Mouse (Mus musculus) urinary bladder, postnatal 14 days (tissue): ENCODE measurements around the gene Btbd35f29.
"Not testable (repeated sequence)": the region's sequence is repeated elsewhere in the genome, so short reads cannot be mapped to it uniquely, and the experiment has no call there.

ENCODE experiments used
- DNase-seq: peaks from one replicate; pipeline ENCODE4 v3.0.0; 2021; ENCODE audit warnings: low spot score

The Btbd35f29 gene

DNA sequence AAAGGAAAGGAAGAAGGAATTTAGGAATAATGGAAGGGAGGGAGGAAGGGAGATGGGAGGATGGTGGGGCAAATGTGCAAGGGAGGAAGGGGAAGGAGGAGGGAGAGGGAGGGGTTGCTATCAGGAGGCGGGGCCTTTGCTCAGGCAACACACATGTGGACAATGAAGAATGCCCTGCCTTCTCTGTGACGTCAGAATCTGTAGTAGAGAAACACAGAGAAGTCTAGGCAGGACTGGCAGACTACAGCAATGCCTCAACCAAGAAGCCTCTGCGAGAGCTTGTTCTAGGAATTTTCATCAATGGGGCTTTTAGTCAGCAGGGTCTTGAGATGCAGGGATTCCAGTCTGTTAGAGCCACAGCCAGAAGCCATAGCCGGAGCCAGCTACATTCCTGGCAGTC lies at the start of gene Btbd35f29:
TSS of gene Btbd35f29 (plus strand) at position 301 of the 400 bp plus-strand sequence.
- not testable (repeated sequence) for DNase-seq

GRCm38 (mm10) chrX:31141416-31141815 lies 23.9 kb downstream of the Btbd35f29 start:
- DNase-seq: not testable (repeated sequence)

- not testable (repeated sequence) for DNase-seq
These were observed 27.7 kb downstream of the Btbd35f29 start for GRCm38 (mm10) chrX:31145144-31145543.

DNA sequence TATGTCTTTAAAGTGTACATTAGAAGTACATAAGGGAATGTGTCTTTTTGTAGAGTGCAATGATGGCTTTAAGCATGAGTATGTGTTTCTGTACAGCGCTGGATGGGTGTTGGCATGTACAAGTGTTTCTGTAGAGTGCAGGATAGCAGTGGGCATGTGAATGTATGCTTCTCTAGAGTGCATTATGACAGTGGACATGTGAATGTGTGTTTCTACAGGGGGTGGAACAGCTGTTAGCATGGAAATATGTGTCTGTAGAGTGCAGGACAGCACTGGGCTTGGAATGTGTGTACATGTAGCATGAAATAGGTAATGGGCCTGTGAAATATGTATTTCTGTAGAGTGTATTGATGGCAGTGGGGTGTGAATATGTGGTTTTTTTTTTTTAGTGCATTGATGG lies 28.4 kb downstream of the Btbd35f29 start:
- DNase-seq: not testable (repeated sequence)

- DNase-seq: not testable (repeated sequence)
These were observed 41.1 kb downstream of the Btbd35f29 start for GRCm38 (mm10) chrX:31158534-31159085.

DNA sequence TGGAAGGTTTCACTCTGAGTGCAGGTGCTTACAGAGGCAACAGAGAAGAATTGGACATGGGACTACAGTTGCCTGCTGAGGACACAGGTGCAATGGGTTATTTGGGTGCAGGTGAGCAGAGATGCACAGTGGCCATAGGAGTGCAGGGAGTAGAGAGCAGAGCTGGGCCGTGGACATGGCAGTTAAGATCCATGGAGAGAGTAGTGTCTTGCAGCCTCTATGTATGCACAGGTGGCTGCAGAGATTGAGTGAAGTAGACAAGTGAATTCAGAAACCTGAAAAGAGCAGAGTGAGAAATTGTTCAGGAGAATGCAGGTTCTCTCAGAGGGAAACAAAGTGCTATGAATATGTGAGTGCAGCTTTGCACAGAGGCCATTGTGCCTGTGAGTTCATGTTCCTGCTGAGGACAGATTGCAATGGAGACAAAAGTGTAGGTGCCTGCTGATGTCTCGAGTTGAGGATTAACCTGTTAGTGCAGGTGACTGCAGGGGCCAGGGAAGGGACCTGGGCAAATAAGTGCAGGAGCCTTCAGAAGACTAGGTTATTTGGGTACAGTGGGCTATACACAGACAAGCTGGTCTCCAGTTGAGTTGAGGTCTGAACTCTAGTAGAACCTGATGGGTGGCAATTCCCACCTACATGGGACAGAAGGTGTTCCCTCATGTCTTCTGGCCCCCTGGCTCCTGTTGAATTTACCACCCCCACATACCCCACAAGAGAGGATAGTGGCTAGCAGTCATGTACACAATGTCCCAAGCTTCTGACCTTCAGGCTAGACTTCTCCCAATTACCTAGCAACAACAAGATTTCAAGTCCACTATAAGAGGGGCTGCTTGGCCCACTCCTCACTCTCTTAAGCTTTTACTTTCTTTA lies 42.2 kb downstream of the Btbd35f29 start:
- DNase-seq: not testable (repeated sequence)

DNA sequence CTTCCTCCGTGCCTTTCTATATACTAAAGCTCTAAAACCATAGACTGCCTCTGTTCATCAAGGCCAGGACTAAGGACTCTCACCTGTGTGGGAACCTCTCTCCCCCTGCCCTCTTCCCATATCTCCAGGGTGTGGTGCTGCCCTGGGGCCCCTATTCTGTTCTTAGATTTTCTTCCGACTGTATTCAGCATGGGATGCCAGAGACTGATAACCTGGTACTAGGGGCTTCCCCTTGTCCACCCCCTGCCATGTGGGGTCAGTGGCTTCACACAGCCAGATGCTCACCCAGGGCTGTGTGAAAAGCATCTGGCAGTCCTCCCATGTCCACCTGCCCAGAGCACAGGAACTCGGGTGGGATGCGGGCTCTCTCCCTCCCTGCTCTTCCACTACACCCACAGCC lies 43.1 kb downstream of the Btbd35f29 start:
- not testable (repeated sequence) for DNase-seq

DNA sequence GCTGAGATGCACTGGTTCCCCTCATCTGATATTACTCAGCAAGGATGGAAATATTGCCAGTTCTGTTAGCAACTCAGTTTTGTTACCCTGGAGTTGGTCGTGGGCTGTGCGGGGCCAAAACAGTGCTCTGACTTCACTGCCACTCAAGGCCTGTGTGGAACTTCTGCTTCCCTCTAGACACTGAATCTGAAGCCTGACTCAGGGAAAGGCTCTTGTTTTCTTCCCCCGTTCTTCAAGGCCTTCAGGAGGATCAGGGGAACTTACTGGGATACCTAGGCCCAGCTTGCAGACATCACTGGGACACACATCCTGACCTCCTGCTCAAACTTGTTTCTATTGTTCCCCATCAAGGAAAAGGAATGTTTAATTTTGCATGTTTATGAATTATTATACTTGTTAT lies 45.2 kb downstream of the Btbd35f29 start:
- not testable (repeated sequence) for DNase-seq

- not testable (repeated sequence) for DNase-seq
These were observed 47.7 kb downstream of the Btbd35f29 start for GRCm38 (mm10) chrX:31165193-31165592.
